Mouse (Mus musculus): ENCODE data around the gene Ess2.

The Ess2 gene

GRCm38 (mm10) chr16:17911052-17911595, at the start of gene Ess2:
Gene Ess2 (minus strand): TSS chr16:17911348.
- WGBS: under 1% methylated on average over 35 of the region's 35 CpGs

DNA sequence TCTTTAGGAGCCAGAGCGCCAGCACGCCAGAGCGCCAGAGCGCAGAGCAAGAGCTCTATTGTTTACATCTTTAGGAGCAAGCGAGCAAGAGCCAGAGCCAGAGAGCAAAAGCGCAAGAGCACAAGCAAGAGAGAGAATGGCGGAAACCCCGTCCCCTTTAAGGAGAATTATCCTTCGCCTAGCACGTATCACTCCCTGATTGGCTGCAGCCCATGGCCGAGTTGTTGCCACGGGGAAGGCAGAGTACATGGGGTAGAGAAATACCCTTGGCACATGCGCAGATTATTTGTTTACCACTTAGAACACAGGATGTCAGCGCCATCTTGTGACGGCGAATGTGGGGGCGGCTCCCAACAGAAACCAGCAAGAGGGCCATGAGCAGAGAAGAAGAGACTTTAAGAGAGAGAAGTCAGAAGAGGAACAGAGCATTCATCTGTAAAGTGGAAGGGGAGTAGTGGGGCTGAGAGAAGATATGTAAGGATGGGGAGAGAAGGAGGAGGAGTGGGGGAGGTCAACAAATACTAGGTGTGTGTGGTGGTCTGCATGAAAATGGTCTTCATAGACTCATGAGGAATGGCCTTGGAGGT, 45.0 kb upstream of the Ess2 start:
- WGBS: 96% methylated on average over 17 of the region's 17 CpGs

GRCm38 (mm10) chr16:17951618-17952017, 40.5 kb upstream of the Ess2 start:
- WGBS: 90% methylated on average over 3 of the region's 4 CpGs

DNA sequence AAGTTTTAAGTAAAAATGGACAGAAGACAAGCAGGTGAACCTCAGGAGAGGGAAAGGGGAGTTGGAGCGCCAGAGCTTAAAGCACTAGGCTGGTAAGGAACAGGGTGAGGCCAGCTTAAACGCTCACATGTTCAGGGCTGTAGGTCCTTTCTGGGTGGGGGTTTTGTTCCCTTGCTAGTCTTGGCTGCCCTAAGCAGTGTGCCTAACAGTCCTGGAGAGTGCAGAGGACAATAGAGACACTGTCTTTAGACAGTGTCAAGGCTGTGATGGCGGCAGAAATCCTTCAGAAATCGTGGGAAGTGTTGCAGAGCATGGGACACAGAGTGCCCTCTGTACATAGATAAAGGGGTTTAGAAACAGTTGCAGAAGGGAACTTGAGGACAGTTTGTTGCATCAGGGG, 38.9 kb upstream of the Ess2 start:
- WGBS: 54% methylated on average over 4 of the region's 4 CpGs

DNA sequence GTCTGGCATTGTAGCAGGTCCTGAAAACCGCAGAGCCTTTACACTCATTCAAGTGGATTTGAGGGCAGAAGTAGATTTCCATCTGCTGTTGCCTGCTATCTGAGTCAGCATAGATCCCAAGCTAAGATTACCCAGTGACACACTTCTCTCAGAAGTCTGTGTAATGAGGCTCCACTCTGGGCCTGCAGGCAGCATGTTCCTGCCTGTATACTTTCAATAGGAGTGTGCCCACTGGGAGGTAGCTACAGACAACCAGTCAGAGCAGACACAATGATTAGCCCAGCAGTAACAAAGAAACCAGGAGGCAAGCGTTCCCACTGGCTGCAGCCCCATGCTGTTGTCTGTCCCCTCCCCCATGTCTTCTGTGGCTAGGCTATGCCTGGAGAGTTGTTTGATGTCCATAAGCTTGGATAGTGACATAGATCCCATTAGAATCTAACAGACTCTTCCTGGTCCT, 38.3 kb upstream of the Ess2 start:
- 35% methylated on average over 2 of the region's 2 CpGs for WGBS

DNA sequence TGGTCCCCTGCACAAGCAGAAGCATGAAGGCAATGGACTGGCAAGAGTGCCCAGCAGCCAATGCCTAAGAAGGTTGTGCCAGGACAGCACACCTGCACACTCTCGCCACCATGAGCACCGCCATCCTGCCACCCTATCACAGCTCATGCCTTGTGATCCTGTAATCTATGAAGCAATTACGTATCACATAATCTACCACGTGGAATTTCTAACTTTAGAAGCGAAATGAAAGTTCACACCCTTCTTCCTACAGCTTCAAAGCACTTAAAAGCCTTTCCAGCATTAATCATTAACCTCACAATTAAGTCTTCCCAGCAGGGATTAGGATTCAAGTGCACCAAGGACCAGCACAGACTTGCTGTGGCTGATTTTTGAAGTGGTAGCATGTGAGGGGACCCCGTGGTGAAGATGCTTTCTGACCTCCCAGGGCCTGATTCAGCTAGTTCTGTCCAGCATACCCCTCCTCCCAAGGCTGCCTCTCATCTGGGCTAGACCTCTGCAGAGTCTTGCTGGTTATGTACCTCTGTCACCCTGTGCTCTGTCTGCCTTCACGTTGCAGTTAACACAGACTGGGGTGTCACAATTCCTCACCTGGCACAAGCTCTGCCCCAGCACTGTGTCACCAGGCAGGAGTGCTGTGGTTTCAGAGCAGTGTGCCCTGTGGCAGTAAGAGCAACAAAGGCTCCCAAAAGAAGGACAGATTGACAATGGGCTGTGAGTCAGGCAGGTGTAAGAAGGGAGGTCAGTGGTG, 34.1 kb upstream of the Ess2 start:
- 60% methylated on average over 7 of the region's 7 CpGs for WGBS

GRCm38 (mm10) chr16:17943466-17943865, 32.3 kb upstream of the Ess2 start:
- 63% methylated on average over 8 of the region's 8 CpGs for WGBS

GRCm38 (mm10) chr16:17939255-17939751, 28.2 kb upstream of the Ess2 start:
- WGBS: 35% methylated on average over 9 of the region's 9 CpGs

DNA sequence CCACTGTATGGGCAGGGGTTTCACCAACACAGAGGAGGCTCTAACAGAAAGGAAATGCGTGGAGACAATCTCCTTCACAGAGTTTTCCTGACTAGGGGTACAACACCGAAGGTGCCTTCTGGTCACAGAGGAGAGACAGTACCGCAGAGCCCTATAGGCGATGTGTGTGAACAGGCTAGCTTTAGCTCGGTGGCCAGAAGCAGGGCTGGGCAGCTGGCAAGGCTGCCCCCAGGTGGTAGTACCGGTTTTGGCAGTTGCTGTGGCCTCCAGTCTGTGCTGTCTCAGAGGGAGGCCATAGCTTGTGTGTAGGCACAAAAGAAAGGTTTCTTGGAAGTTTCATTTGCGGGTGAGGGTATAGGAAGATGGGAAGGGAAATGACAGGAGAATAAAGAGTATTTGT, 27.7 kb upstream of the Ess2 start:
- WGBS: 23% methylated on average over 7 of the region's 7 CpGs

DNA sequence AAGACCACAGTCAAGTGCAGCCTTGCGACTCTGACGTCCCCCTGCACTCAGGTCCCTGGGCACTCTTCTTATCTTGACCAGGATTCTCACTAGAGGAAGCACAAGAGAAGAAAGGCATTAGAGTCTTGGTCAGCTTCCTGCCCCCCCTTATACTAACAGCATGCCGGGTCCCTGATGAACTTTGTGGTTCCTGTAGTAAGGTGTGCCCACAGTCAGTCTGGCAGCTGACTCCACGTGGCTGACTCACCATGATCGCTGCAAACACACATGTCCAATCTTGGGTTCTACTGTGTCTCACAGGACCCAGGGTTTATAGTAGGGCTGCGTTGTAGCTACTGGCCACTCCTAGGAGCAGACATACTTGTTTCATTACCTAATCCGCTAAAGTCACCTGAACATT, 27.0 kb upstream of the Ess2 start:
- WGBS: 80% methylated on average over 7 of the region's 7 CpGs

GRCm38 (mm10) chr16:17936776-17937175, 25.6 kb upstream of the Ess2 start:
- WGBS: 81% methylated on average over 10 of the region's 10 CpGs

DNA sequence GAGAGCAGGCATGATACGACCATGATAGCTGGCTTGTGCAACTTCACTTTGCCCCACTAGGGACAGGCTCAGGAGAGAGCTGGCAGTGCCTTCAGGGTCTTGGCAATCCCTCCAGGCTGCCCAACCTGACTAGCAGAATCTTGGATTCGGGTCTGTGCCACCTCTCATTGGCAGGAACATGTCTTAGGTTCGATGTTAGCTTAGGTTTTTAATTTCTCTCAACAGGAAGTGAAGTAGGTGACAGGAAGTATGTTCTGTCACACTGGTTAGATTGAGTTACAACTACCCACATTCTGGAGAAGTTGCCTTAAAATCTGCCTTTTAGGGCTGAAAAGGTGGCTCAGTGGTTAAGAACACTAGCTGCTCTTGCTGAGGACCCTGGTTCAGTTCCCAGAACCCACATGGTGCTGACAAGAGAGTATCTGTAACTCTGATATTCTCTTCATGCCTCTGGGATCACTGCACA, 23.3 kb upstream of the Ess2 start:
- WGBS: 64% methylated on average over 3 of the region's 3 CpGs

DNA sequence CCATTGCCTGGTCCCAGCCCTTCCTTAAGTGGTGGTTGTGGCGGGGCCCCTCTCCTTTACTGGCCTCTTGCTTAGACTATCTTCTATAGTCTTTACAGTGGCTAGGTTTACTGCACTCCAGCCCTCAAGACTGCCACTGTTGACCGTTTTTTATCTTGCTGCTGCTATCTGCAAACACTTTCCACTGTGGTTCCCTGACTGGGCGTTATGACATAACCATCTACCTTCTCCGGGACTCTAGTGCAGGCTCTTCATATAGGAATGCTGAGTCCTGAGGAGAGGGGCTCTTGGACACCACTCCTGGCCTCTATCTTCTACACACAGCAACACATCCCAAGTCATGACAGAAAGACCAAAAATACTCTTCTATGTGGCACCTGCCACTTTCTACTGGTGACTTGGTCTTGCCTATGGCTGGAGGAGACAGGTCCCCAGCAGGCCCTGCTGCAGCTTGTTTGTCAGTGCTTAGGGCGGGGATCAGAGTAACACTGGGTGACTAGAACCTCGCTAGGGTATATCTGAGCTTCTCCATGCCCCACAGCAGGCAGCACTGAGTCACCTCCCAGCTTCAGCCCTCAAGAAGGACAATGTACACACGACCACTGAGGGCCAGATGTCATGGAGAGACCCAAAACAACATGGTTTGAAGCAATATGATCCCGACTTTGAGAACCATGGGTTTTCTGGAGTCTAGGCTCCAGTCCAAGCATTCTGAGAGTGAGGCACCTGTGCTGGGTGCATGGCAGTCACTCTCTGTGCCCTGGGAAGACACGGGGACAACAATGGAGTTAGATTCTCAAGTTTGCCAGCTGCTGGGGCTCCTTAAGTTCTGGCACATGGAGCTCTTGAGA, 22.7 kb upstream of the Ess2 start:
- 80% methylated on average over 9 of the region's 9 CpGs for WGBS

GRCm38 (mm10) chr16:17931906-17932460, 20.8 kb upstream of the Ess2 start:
- 55% methylated on average over 5 of the region's 5 CpGs for WGBS

- 73% methylated on average over 2 of the region's 2 CpGs for WGBS
Observed at GRCm38 (mm10) chr16:17929631-17930030, 18.5 kb upstream of the Ess2 start.

DNA sequence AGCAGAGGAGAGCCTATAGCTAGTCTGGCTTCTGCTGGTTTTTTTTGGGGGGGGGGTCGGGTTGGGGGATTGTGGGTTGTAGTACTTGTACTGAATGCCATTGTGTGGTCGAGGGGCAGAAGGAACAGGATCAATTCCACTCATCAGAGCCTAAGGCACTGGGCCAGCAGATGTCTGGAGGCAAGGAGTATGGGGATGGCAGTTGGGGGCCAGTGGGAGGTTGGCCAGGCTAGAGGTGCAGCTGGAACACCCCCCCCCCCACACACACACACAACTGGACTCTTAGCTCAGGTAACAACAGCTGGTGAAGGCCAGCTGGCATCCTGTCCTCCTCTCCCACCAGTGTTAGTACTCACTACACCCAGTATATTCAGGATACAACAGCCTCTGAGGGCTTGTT, 18.1 kb upstream of the Ess2 start:
- WGBS: 16% methylated on average over 2 of the region's 2 CpGs

DNA sequence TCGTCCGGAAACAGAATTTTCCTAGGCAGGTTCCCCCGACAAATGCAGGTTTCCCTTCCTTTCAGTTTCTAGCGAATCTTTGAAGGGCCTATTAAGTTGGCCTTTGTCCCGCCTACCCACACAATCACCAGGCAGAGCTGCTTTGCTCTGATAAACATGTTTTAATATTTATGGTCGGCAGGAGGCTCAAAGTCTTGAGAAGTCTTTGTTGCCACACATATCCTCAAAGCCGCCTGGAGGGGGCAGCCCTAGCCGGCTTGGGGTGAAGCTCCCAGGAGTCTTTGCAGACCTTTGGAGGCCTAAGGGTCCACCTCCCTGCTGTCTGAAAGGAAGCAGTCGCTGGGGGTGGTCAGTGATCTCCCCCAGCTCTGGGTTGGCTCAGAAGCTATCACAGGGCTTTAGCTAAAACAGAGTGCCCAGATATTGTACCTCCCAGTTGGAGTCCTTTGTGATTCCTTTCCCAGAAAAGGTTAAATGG, 17.5 kb upstream of the Ess2 start:
- 2% methylated on average over 9 of the region's 9 CpGs for WGBS

- WGBS: under 1% methylated on average over 44 of the region's 47 CpGs
Observed at GRCm38 (mm10) chr16:17928087-17928580, 17.0 kb upstream of the Ess2 start, which contains the start of gene Slc25a1. Gene Slc25a1 (minus strand): TSS chr16:17928219.

DNA sequence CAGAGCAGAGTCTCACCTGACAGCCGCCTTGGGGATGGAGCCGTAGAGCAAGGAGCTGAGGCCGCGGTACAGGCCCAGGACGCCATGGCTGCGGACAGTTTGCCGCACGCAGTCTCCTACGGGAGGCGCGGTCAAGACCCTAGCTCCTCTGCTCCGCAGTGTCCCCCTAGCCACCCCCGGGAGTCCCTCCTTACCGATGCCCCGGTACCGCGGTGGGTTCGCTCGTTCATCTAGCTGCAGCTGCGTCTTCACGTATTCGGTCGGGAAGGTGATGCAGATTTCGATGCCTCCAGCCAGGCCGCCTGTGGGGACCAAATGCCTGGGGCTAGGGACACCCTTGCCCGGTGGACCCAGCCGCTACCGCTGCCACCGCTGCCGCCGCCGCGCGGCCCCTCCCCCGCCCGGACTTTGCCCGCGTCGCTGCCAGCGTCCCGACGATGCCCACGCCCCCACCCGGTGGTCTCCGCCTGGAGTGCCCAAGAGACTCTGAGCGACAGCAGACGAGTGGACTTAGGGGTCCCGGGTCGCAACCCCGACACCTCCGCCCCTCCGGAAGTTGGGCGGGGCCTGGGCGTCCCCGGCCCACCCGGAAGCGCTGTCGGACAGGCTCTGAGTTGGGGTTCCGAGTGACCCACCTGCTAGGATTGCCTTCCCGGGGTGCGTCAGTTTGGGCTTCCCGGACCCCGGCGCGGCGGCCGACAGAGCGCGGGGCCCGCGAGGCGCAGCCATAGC, 16.4 kb upstream of the Ess2 start:
- under 1% methylated on average over 72 of the region's 72 CpGs for WGBS

DNA sequence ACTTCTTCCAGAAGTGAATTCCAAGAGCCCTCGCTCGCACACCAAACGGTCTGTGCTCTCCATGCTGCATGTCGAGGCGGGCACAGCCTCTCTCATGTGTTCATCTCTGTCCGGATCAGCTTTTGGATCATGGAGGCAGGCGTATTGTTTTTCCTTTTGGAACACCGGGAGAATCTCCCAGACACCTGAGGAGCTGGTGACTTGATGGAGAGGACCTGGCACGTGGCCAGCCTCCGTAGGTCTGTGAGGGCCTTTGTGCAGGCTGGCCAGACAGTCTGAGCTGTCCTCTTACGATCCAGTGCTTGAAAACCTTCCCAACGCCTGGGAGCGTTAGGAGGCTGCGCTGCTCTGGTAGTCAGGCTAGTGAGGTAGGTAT, 11.0 kb upstream of the Ess2 start:
- under 1% methylated on average over 14 of the region's 14 CpGs for WGBS
